Mouse (Mus musculus): ENCODE data around the gene Gpam.

Gene Gpam

GRCm38 (mm10) chr19:55101659-55102058, 25.4 kb downstream of the Gpam start:
- DNase-seq (ENCODE audit: low spot score), result no peak

- DNase-seq (ENCODE audit: low spot score), result no peak
Measured at GRCm38 (mm10) chr19:55100227-55101140, 26.6 kb downstream of the Gpam start.

- DNase-seq (ENCODE audit: low spot score), result peak; percentile 72
Measured at GRCm38 (mm10) chr19:55099184-55100160, 27.6 kb downstream of the Gpam start.

- DNase-seq (ENCODE audit: low spot score), result peak; percentile 57
Measured at GRCm38 (mm10) chr19:55098409-55099183, 28.4 kb downstream of the Gpam start.

- no peak for DNase-seq (ENCODE audit: low spot score)
Measured at GRCm38 (mm10) chr19:55097396-55097967, 29.6 kb downstream of the Gpam start.

- no peak for DNase-seq (ENCODE audit: low spot score)
Measured at GRCm38 (mm10) chr19:55096666-55097065, 30.4 kb downstream of the Gpam start.

- DNase-seq (ENCODE audit: low spot score), result no peak
Measured at GRCm38 (mm10) chr19:55095547-55095946, 31.5 kb downstream of the Gpam start.

GRCm38 (mm10) chr19:55091602-55092413, 35.2 kb downstream of the Gpam start:
- no peak for DNase-seq (ENCODE audit: low spot score)

- no peak for DNase-seq (ENCODE audit: low spot score)
Measured at GRCm38 (mm10) chr19:55090885-55091284, 36.2 kb downstream of the Gpam start.

- no peak for DNase-seq (ENCODE audit: low spot score)
Measured at GRCm38 (mm10) chr19:55090142-55090541, 36.9 kb downstream of the Gpam start.

- DNase-seq (ENCODE audit: low spot score), result no peak
Measured at GRCm38 (mm10) chr19:55087776-55088175, 39.3 kb downstream of the Gpam start.

- no peak for DNase-seq (ENCODE audit: low spot score)
Measured at GRCm38 (mm10) chr19:55085857-55086185, 41.2 kb downstream of the Gpam start.

- peak; percentile 67 for DNase-seq (ENCODE audit: low spot score)
Measured at GRCm38 (mm10) chr19:55084971-55085856, 41.8 kb downstream of the Gpam start.

- no peak for DNase-seq (ENCODE audit: low spot score)
Measured at GRCm38 (mm10) chr19:55076822-55077221, 50.2 kb downstream of the Gpam start.

GRCm38 (mm10) chr19:55073004-55073403, 54.0 kb downstream of the Gpam start:
- no peak for DNase-seq (ENCODE audit: low spot score)

- no peak for DNase-seq (ENCODE audit: low spot score)
Measured at GRCm38 (mm10) chr19:55069054-55069453, 58.0 kb downstream of the Gpam start.

- no peak for DNase-seq (ENCODE audit: low spot score)
Measured at GRCm38 (mm10) chr19:55063272-55063671, 63.8 kb downstream of the Gpam start.

- no peak for DNase-seq (ENCODE audit: low spot score)
Measured at GRCm38 (mm10) chr19:55062501-55062900, 64.5 kb downstream of the Gpam start.

- DNase-seq (ENCODE audit: low spot score), result peak; percentile 38
Measured at GRCm38 (mm10) chr19:55061951-55062350, 65.1 kb downstream of the Gpam start.

- no peak for DNase-seq (ENCODE audit: low spot score)
Measured at GRCm38 (mm10) chr19:55061447-55061901, 65.6 kb downstream of the Gpam start.

Measured in urinary bladder, postnatal 14 days (tissue).